In the genomic region with DNA sequence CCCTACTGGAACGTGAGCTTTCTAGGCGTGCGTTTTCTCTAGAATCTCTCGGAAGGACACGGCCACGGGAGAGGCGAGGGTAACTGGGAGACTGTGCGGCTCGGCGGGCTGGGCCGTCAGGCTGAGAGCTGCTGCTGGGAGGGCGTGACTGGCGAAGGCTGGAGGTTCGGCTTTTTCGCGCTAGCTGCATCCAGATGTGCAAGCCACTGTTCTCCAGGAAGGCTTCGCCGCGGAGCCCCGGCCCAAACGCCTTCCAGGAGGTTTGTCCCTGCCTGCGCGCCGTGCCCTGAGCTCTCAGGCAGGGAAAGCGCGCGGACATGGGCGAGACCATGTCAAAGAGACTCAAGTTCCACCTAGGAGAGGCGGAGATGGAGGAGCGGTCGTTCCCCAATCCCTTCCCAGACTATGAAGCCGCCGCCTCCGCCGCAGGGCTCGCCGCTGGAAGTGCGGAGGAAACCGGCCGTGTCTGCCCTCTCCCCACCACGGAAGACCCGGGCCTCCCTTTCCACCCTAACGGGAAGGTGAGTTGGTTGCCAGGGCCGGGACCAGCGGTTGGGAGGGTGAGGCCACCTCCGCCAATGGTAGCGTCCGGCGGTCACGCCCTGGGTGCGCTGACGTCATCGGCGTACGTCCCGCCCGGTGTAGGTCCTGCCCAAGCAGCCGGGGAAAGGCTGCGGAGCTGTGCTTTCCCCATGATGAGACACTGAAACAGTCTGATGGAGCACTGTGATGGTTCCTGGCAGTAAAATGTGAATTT, we compare ENCODE assay signal across 8 mouse cellular contexts. TPM values are rescaled to one million over a fixed set of nuclear protein-coding genes. Genes with fewer than 3 reads are reported as not detected.
DNase-seq lines count a peak whose midpoint lies in the region; ATAC-seq and TF ChIP-seq lines count a peak whose summit lies in the region.

No protein-coding gene starts in this region.

- no peaks in the 10 kb centered on the region for H3K36me3 ChIP-seq in hindbrain, embryonic 10.5 days
- no peaks in the 10 kb centered on the region for H3K36me3 ChIP-seq in lung, postnatal 0 days (ENCODE audit: insufficient read depth, low read length)

- H3K9me3 ChIP-seq in hindbrain, embryonic 10.5 days: no peaks in the 10 kb centered on the region
- H3K9me3 ChIP-seq in lung, postnatal 0 days (ENCODE audit: low read length): no peaks in the 10 kb centered on the region

- peaks cover 19% of the 10 kb centered on the region for H3K4me1 ChIP-seq in hindbrain, embryonic 10.5 days (replicated peaks)
- H3K4me1 ChIP-seq in lung, postnatal 0 days (ENCODE audit: insufficient read depth, low read depth, low read length): no peaks in the 10 kb centered on the region

- WGBS in hindbrain, embryonic 10.5 days: under 1% methylated on average over 59 of the region's 59 CpGs
- WGBS in lung, postnatal 0 days: under 1% methylated on average over 59 of the region's 59 CpGs

- peak overlapping the region; percentile 82 for H3K4me3 ChIP-seq in hindbrain, embryonic 10.5 days
- peak overlapping the region; percentile 68 for H3K4me3 ChIP-seq in lung, postnatal 0 days (ENCODE audit: low read depth, low read length)

- peak; percentile 87 for ATAC-seq in frontal cortex, adult (ENCODE audit: low TSS enrichment)
- ATAC-seq in lung, postnatal 0 days: peak; percentile 100

- peak; percentile 94 for DNase-seq in MN1 (ENCODE audit: low spot score)
- peak; percentile 97 for DNase-seq in cerebellum, adult 9-10 months
- DNase-seq in hindbrain, embryonic 10.5 days (ENCODE audit: low spot score): peak; percentile 96
- DNase-seq in layer of hippocampus, adult 9-11 months: peak; percentile 94
- peak; percentile 97 for DNase-seq in lung, postnatal 0 days (ENCODE audit: low spot score)
- peak; percentile 90 for DNase-seq in ovary, postnatal 14 days (ENCODE audit: low spot score)
- DNase-seq in thymus, postnatal 14 days: peak; percentile 95

- H3K27me3 ChIP-seq in hindbrain, embryonic 10.5 days (ENCODE audit: insufficient read depth, poor library complexity, severe bottlenecking): no peaks in the 10 kb centered on the region
- no peaks in the 10 kb centered on the region for H3K27me3 ChIP-seq in lung, postnatal 0 days (replicated peaks; ENCODE audit: insufficient read depth, low read length)

- peak overlapping the region; percentile 60 for H3K9ac ChIP-seq in lung, postnatal 0 days (replicated peaks; ENCODE audit: low read depth)

- no peak for TF ChIP-seq CTCF in lung, postnatal 0 days (IDR thresholded peaks at IDR 0.05)

- peak overlapping the region; percentile 99 for H3K27ac ChIP-seq in hindbrain, embryonic 10.5 days
- H3K27ac ChIP-seq in lung, postnatal 0 days (ENCODE audit: low read length): peak overlapping the region; percentile 93

- peak overlapping the region; percentile 69 for H3K4me2 ChIP-seq in lung, postnatal 0 days (replicated peaks; ENCODE audit: low read depth, low read length)

- TF ChIP-seq EP300 in lung, postnatal 0 days (IDR thresholded peaks at IDR 0.05): no peak

RNA-seq across cellular contexts. Expression of a gene that starts 0.6 kb away (rescaled TPM):
- polyA plus RNA-seq in hindbrain, embryonic 10.5 days (2016; fragmentation: Nextera tagmentation; extraction: Ambion mirVana): 35.2 and 37.2 TPM in 2 replicates
- 10.5 and 10.6 TPM in 2 replicates for polyA plus RNA-seq in lung, postnatal 0 days (2015; fragmentation: Nextera tagmentation; extraction: Ambion mirVana)

RNA-seq across cellular contexts. Expression of a gene that starts 11.0 kb away (rescaled TPM):
- polyA plus RNA-seq in hindbrain, embryonic 10.5 days (2016; fragmentation: Nextera tagmentation; extraction: Ambion mirVana): 17.1 and 17.8 TPM in 2 replicates
- polyA plus RNA-seq in lung, postnatal 0 days (2015; fragmentation: Nextera tagmentation; extraction: Ambion mirVana): 11.3 and 11.5 TPM in 2 replicates

Comparison
In these comparisons a context has a peak if more than half of its experiments do, and no peak if none do; other contexts are left out.
1. Peak in every context shown above with its lines: DNase-seq, ATAC-seq, H3K4me3 ChIP-seq and H3K27ac ChIP-seq.